Mouse (Mus musculus): Measurements from ENCODE around the gene Sun2. TPM values are rescaled to one million over a fixed set of nuclear protein-coding genes. Genes with fewer than 3 reads are reported as not detected.

The Sun2 gene
- polyA plus RNA-seq, 1 experiment from 2014 or later: 4.8 TPM

DNA sequence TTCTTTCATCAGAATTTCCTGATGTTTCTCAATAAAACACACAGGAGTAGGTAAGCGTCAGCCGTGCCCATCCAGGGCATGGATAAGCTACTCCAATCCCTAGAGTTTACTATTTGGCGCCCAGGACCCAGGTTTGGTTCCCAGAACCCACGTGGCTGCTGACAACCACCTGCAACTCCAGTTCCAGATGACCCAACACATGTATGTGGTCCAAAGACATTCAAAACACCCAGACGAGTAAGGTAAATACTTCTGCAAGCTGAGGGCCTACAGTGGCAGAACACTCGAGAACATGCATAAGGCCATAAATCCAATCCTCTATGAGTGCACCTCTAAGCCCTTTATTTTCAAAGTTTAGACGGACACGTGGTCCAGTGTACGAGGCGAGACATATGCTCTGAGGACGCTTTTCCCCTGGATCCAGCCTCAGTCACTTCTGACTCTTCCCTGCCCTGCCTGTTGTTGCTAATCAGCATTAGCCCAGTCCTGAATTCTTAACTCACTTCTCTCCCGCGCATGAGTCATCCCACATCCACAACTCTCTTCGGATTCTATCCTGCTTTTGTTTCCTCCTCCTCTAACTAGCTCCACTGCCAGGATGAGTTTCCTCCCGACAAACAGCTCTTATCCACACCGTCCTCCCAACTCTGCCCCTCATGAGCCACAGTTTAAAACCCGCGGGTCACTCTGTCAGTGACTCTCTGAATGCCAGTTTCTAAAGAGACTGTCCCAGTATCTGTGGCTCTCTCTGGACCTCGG lies 58.5 kb downstream of the Sun2 start:
- 76% methylated on average over 19 of the region's 19 CpGs for WGBS
- ATAC-seq: no peak
- H3K36me3 ChIP-seq (ENCODE audit: control insufficient read depth, insufficient read depth, low read length): 0 out of 2 replicates have a peak, but pooled peaks cover 4% of the 10 kb centered on the region
- no peaks in the 10 kb centered on the region for H3K9me3 ChIP-seq (replicated peaks; ENCODE audit: control insufficient read depth, low read length)
- peak overlapping the region; percentile 90 for H3K9ac ChIP-seq (ENCODE audit: low read length)
- peak overlapping the region; percentile 63 for H3K4me2 ChIP-seq (ENCODE audit: low read length)
- H3K4me3 ChIP-seq (ENCODE audit: low read depth, low read length): peak overlapping the region; percentile 95
- no peaks in the 10 kb centered on the region for H3K27me3 ChIP-seq (replicated peaks; ENCODE audit: control insufficient read depth, insufficient read depth, low read length)
- DNase-seq (ENCODE audit: low spot score): no peak
- H3K4me1 ChIP-seq (ENCODE audit: control insufficient read depth, insufficient read depth, low read length): peaks cover 39% of the 10 kb centered on the region
- no peak overlapping the region for H3K27ac ChIP-seq (ENCODE audit: low read depth, low read length)

GRCm38 (mm10) chr15:79683146-79683545 lies 59.2 kb downstream of the Sun2 start:
- H3K27me3 ChIP-seq (replicated peaks; ENCODE audit: control insufficient read depth, insufficient read depth, low read length): no peaks in the 10 kb centered on the region
- H3K4me3 ChIP-seq (ENCODE audit: low read depth, low read length): no peak overlapping the region
- peaks cover 34% of the 10 kb centered on the region for H3K4me1 ChIP-seq (ENCODE audit: control insufficient read depth, insufficient read depth, low read length)
- 0 out of 2 replicates have a peak overlapping the region, but pooled peaks have one; percentile 12 for H3K4me2 ChIP-seq (ENCODE audit: low read length)
- H3K9me3 ChIP-seq (replicated peaks; ENCODE audit: control insufficient read depth, low read length): no peaks in the 10 kb centered on the region
- no peak overlapping the region for H3K9ac ChIP-seq (ENCODE audit: low read length)
- ATAC-seq (no peak), DNase-seq (ENCODE audit: low spot score) (no peak)
- 93% methylated on average over 6 of the region's 6 CpGs for WGBS
- H3K27ac ChIP-seq (ENCODE audit: low read depth, low read length): no peak overlapping the region
- peaks cover 4% of the 10 kb centered on the region; the same call in 1 of the 2 replicates for H3K36me3 ChIP-seq (ENCODE audit: control insufficient read depth, insufficient read depth, low read length)

DNA sequence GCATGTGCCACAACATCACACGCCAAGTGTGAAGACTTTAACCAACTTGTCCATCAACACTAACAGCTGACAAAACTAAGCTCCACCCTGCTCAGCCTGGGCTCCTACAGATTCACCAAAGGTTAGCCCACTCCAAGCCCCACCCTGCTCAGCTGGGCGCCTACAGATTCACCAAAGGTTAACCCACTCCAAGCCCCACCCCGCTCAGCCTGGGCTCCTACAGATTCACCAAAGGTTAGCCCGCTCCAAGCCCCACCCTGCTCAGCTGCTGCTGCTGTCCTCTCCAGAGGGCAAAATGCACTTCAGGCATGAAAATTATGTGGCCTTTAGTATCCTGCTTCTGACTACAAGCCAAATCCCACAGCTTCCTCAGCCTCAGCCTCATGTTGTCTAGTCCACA lies 60.4 kb downstream of the Sun2 start:
- ATAC-seq (no peak), DNase-seq (ENCODE audit: low spot score) (no peak)
- no peak overlapping the region for H3K27ac ChIP-seq (ENCODE audit: low read depth, low read length)
- peaks cover 34% of the 10 kb centered on the region for H3K4me1 ChIP-seq (ENCODE audit: control insufficient read depth, insufficient read depth, low read length)
- H3K4me3 ChIP-seq (ENCODE audit: low read depth, low read length): no peak overlapping the region
- 91% methylated on average over 4 of the region's 4 CpGs for WGBS
- no peak overlapping the region for H3K9ac ChIP-seq (ENCODE audit: low read length)
- H3K36me3 ChIP-seq (ENCODE audit: control insufficient read depth, insufficient read depth, low read length): peaks cover 14% of the 10 kb centered on the region
- no peaks in the 10 kb centered on the region for H3K9me3 ChIP-seq (replicated peaks; ENCODE audit: control insufficient read depth, low read length)
- no peaks in the 10 kb centered on the region for H3K27me3 ChIP-seq (replicated peaks; ENCODE audit: control insufficient read depth, insufficient read depth, low read length)
- H3K4me2 ChIP-seq (ENCODE audit: low read length): no peak overlapping the region

- Histone ChIP-seq H3K4me3 (ENCODE audit: low read depth, low read length) (no peak overlapping the region), H3K9ac (ENCODE audit: low read length) (no peak overlapping the region), H3K9me3 (replicated peaks; ENCODE audit: control insufficient read depth, low read length) (no peaks in the 10 kb centered on the region), H3K27me3 (replicated peaks; ENCODE audit: control insufficient read depth, insufficient read depth, low read length) (no peaks in the 10 kb centered on the region), H3K36me3 (ENCODE audit: control insufficient read depth, insufficient read depth, low read length) (peaks cover 53% of the 10 kb centered on the region), H3K4me1 (ENCODE audit: control insufficient read depth, insufficient read depth, low read length) (0 out of 2 replicates have a peak, but pooled peaks cover under 1% of the 10 kb centered on the region), H3K4me2 (ENCODE audit: low read length) (no peak overlapping the region), H3K27ac (ENCODE audit: low read depth, low read length) (no peak overlapping the region)
- ATAC-seq (no peak), DNase-seq (ENCODE audit: low spot score) (no peak)
- WGBS: 88% methylated on average over 2 of the region's 2 CpGs
These were observed 64.4 kb downstream of the Sun2 start for GRCm38 (mm10) chr15:79677936-79678335.

Other genes starting within 250 kb of the Sun2 start
- gene Kcnj4, start 237.3 kb downstream of the Sun2 start, polyA plus RNA-seq (2014; fragmentation: Nextera tagmentation; extraction: Ambion mirVana): 0.18 TPM in 1 of 2 replicates, not detected in the other
- gene Kdelr3, start 226.1 kb downstream of the Sun2 start, polyA plus RNA-seq (2014; fragmentation: Nextera tagmentation; extraction: Ambion mirVana): 6.8 and 8.4 TPM in 2 replicates
- 88.7 and 97.1 TPM in 2 replicates for gene Ddx17, start 195.8 kb downstream of the Sun2 start, polyA plus RNA-seq (2014; fragmentation: Nextera tagmentation; extraction: Ambion mirVana)
- 0.43 and 0.74 TPM in 2 replicates for gene Dmc1, start 137.4 kb downstream of the Sun2 start, polyA plus RNA-seq (2014; fragmentation: Nextera tagmentation; extraction: Ambion mirVana)
- 3.4 and 5.3 TPM in 2 replicates for gene Fam227a, start 83.6 kb downstream of the Sun2 start, polyA plus RNA-seq (2014; fragmentation: Nextera tagmentation; extraction: Ambion mirVana)
- 111 and 118 TPM in 2 replicates for gene Cby1, start 83.3 kb downstream of the Sun2 start, polyA plus RNA-seq (2014; fragmentation: Nextera tagmentation; extraction: Ambion mirVana)
- 299 and 300 TPM in 2 replicates for gene Tomm22, start 71.7 kb downstream of the Sun2 start, polyA plus RNA-seq (2014; fragmentation: Nextera tagmentation; extraction: Ambion mirVana)
- gene Josd1, start 54.6 kb downstream of the Sun2 start, polyA plus RNA-seq (2014; fragmentation: Nextera tagmentation; extraction: Ambion mirVana): 14.7 and 15.2 TPM in 2 replicates
- gene Gtpbp1, start 51.7 kb downstream of the Sun2 start, polyA plus RNA-seq (2014; fragmentation: Nextera tagmentation; extraction: Ambion mirVana): 36.2 and 43.5 TPM in 2 replicates
- 96.1 and 101 TPM in 2 replicates for gene Dnal4, start 35.3 kb upstream of the Sun2 start, polyA plus RNA-seq (2014; fragmentation: Nextera tagmentation; extraction: Ambion mirVana)
- gene Nptxr, start 62.2 kb upstream of the Sun2 start, polyA plus RNA-seq (2014; fragmentation: Nextera tagmentation; extraction: Ambion mirVana): 7.6 and 8.5 TPM in 2 replicates
- gene Npcd, start 91.7 kb upstream of the Sun2 start, polyA plus RNA-seq (2014; fragmentation: Nextera tagmentation; extraction: Ambion mirVana): not detected in 2 replicates
- gene Cbx6, start 92.2 kb upstream of the Sun2 start, polyA plus RNA-seq (2014; fragmentation: Nextera tagmentation; extraction: Ambion mirVana): 18.1 and 29.1 TPM in 2 replicates
- gene Apobec3, start 149.1 kb upstream of the Sun2 start, polyA plus RNA-seq (2014; fragmentation: Nextera tagmentation; extraction: Ambion mirVana): 4.8 and 5.6 TPM in 2 replicates
- gene Cbx7, start 228.6 kb upstream of the Sun2 start, polyA plus RNA-seq (2014; fragmentation: Nextera tagmentation; extraction: Ambion mirVana): 1.6 and 2.1 TPM in 2 replicates